Mouse (Mus musculus): ENCODE measurements around the gene Nckap5. TPM values are rescaled to one million over a fixed set of nuclear protein-coding genes. Genes with fewer than 3 reads are reported as not detected.

Nckap5 gene
- total RNA-seq (2014; rRNA removed) (0.37 and 0.40 TPM in 2 replicates), polyA plus RNA-seq (2012; rRNA removed) (0.17 and 0.70 TPM in 2 replicates)

- no peaks in the 10 kb centered on the region for H3K36me3 ChIP-seq (ENCODE audit: control insufficient read depth, insufficient read depth, low read length)
- no peak for TF ChIP-seq CTCF (IDR thresholded peaks at IDR 0.05; ENCODE audit: low read depth, low read length)
- no peak for TF ChIP-seq POLR2A (IDR thresholded peaks at IDR 0.05; ENCODE audit: extremely low read depth, insufficient read depth, low read length)
- H3K4me3 ChIP-seq (ENCODE audit: insufficient read depth, low read depth, low read length), result no peak within 1 kb of the TSS
- peak; percentile 82 for DNase-seq (ENCODE audit: extremely low read depth, low read depth, low spot score)
- no peak within 1 kb of the TSS for H3K27ac ChIP-seq (replicated peaks; ENCODE audit: insufficient read depth, low read depth, low read length)
- no peak within 1 kb of the TSS for H3K9ac ChIP-seq (ENCODE audit: low read depth, low read length)
- 2% methylated on average over 35 of the region's 35 CpGs for WGBS
- peaks cover 10% of the 10 kb centered on the region for H3K4me1 ChIP-seq (ENCODE audit: control insufficient read depth, insufficient read depth, low read length)
- H3K27me3 ChIP-seq (ENCODE audit: control insufficient read depth, insufficient read depth, low read length), result peaks cover 2% of the 10 kb centered on the region; the same call in 1 of the 2 replicates
- no peaks in the 10 kb centered on the region for H3K79me2 ChIP-seq (ENCODE audit: control insufficient read depth, insufficient read depth, low read length)
Observed at GRCm38 (mm10) chr1:126830031-126830927, at the start of gene Nckap5. Gene Nckap5, minus strand, starts transcription at chr1:126830799.

DNA sequence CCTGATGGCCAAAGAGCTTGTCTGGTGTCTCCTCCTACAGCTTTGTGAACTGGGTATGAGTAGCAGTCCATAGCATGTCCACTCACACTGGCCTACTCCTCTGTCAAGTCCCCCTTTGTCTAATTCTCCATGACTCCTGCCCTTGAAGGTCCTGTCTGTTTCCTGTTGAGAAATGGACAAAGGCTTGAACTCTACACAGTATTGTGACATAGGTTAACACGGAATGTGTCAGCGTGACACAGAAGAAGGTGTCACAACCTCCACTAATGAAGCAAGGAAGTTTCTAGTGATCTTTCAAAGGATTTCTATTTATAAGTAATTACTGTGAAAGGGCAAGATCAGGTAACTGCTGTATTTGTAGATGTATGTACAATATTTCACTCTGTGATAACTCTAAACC, 46.9 kb upstream of the Nckap5 start:
- no peak for DNase-seq (ENCODE audit: extremely low read depth, low read depth, low spot score)
- Histone ChIP-seq H3K79me2 (ENCODE audit: control insufficient read depth, insufficient read depth, low read length) (no peaks in the 10 kb centered on the region), H3K36me3 (ENCODE audit: control insufficient read depth, insufficient read depth, low read length) (no peaks in the 10 kb centered on the region), H3K4me1 (ENCODE audit: control insufficient read depth, insufficient read depth, low read length) (no peaks in the 10 kb centered on the region), H3K4me3 (ENCODE audit: insufficient read depth, low read depth, low read length) (no peak overlapping the region), H3K27me3 (ENCODE audit: control insufficient read depth, insufficient read depth, low read length) (no peaks in the 10 kb centered on the region), H3K27ac (replicated peaks; ENCODE audit: insufficient read depth, low read depth, low read length) (no peak overlapping the region), H3K9ac (ENCODE audit: low read depth, low read length) (no peak overlapping the region)
- WGBS, result 75% methylated on average over 2 of the region's 2 CpGs
- TF ChIP-seq CTCF (IDR thresholded peaks at IDR 0.05; ENCODE audit: low read depth, low read length) (no peak), POLR2A (IDR thresholded peaks at IDR 0.05; ENCODE audit: extremely low read depth, insufficient read depth, low read length) (no peak)

- Histone ChIP-seq H3K4me1 (ENCODE audit: control insufficient read depth, insufficient read depth, low read length) (no peaks in the 10 kb centered on the region), H3K4me3 (ENCODE audit: insufficient read depth, low read depth, low read length) (no peak overlapping the region), H3K79me2 (ENCODE audit: control insufficient read depth, insufficient read depth, low read length) (no peaks in the 10 kb centered on the region), H3K9ac (ENCODE audit: low read depth, low read length) (no peak overlapping the region), H3K36me3 (ENCODE audit: control insufficient read depth, insufficient read depth, low read length) (no peaks in the 10 kb centered on the region), H3K27me3 (ENCODE audit: control insufficient read depth, insufficient read depth, low read length) (no peaks in the 10 kb centered on the region), H3K27ac (replicated peaks; ENCODE audit: insufficient read depth, low read depth, low read length) (no peak overlapping the region)
- no peak for DNase-seq (ENCODE audit: extremely low read depth, low read depth, low spot score)
- WGBS, result 86% methylated on average over 9 of the region's 9 CpGs
- no peak for TF ChIP-seq POLR2A (IDR thresholded peaks at IDR 0.05; ENCODE audit: extremely low read depth, insufficient read depth, low read length)
- no peak for TF ChIP-seq CTCF (IDR thresholded peaks at IDR 0.05; ENCODE audit: low read depth, low read length)
Observed at GRCm38 (mm10) chr1:126868372-126868771, 37.8 kb upstream of the Nckap5 start.

GRCm38 (mm10) chr1:126867912-126868311, 37.3 kb upstream of the Nckap5 start:
- Histone ChIP-seq H3K79me2 (ENCODE audit: control insufficient read depth, insufficient read depth, low read length) (no peaks in the 10 kb centered on the region), H3K9ac (ENCODE audit: low read depth, low read length) (no peak overlapping the region), H3K4me1 (ENCODE audit: control insufficient read depth, insufficient read depth, low read length) (no peaks in the 10 kb centered on the region), H3K27me3 (ENCODE audit: control insufficient read depth, insufficient read depth, low read length) (no peaks in the 10 kb centered on the region), H3K4me3 (ENCODE audit: insufficient read depth, low read depth, low read length) (no peak overlapping the region), H3K36me3 (ENCODE audit: control insufficient read depth, insufficient read depth, low read length) (no peaks in the 10 kb centered on the region), H3K27ac (replicated peaks; ENCODE audit: insufficient read depth, low read depth, low read length) (no peak overlapping the region)
- 90% methylated on average over 5 of the region's 5 CpGs for WGBS
- TF ChIP-seq CTCF (IDR thresholded peaks at IDR 0.05; ENCODE audit: low read depth, low read length) (no peak), POLR2A (IDR thresholded peaks at IDR 0.05; ENCODE audit: extremely low read depth, insufficient read depth, low read length) (no peak)
- no peak for DNase-seq (ENCODE audit: extremely low read depth, low read depth, low spot score)

GRCm38 (mm10) chr1:126865591-126866086, 35.0 kb upstream of the Nckap5 start:
- DNase-seq (ENCODE audit: extremely low read depth, low read depth, low spot score), result no peak
- Histone ChIP-seq H3K27me3 (ENCODE audit: control insufficient read depth, insufficient read depth, low read length) (no peaks in the 10 kb centered on the region), H3K4me1 (ENCODE audit: control insufficient read depth, insufficient read depth, low read length) (no peaks in the 10 kb centered on the region), H3K79me2 (ENCODE audit: control insufficient read depth, insufficient read depth, low read length) (no peaks in the 10 kb centered on the region), H3K36me3 (ENCODE audit: control insufficient read depth, insufficient read depth, low read length) (no peaks in the 10 kb centered on the region), H3K4me3 (ENCODE audit: insufficient read depth, low read depth, low read length) (no peak overlapping the region), H3K9ac (ENCODE audit: low read depth, low read length) (no peak overlapping the region), H3K27ac (replicated peaks; ENCODE audit: insufficient read depth, low read depth, low read length) (no peak overlapping the region)
- 87% methylated on average over 7 of the region's 7 CpGs for WGBS
- TF ChIP-seq CTCF (IDR thresholded peaks at IDR 0.05; ENCODE audit: low read depth, low read length) (no peak), POLR2A (IDR thresholded peaks at IDR 0.05; ENCODE audit: extremely low read depth, insufficient read depth, low read length) (no peak)

GRCm38 (mm10) chr1:126861816-126862215, 31.2 kb upstream of the Nckap5 start:
- H3K4me3 ChIP-seq (ENCODE audit: insufficient read depth, low read depth, low read length), result no peak overlapping the region

More at GRCm38 (mm10) chr1:126861816-126862215, 31.2 kb upstream of the Nckap5 start:
- Histone ChIP-seq H3K27ac (replicated peaks; ENCODE audit: insufficient read depth, low read depth, low read length) (no peak overlapping the region), H3K79me2 (ENCODE audit: control insufficient read depth, insufficient read depth, low read length) (no peaks in the 10 kb centered on the region), H3K27me3 (ENCODE audit: control insufficient read depth, insufficient read depth, low read length) (peaks cover 3% of the 10 kb centered on the region; the same call in 1 of the 2 replicates), H3K36me3 (ENCODE audit: control insufficient read depth, insufficient read depth, low read length) (no peaks in the 10 kb centered on the region), H3K9ac (ENCODE audit: low read depth, low read length) (no peak overlapping the region), H3K4me1 (ENCODE audit: control insufficient read depth, insufficient read depth, low read length) (no peaks in the 10 kb centered on the region)
- no peak for DNase-seq (ENCODE audit: extremely low read depth, low read depth, low spot score)
- WGBS, result 70% methylated on average over 3 of the region's 3 CpGs
- no peak for TF ChIP-seq CTCF (IDR thresholded peaks at IDR 0.05; ENCODE audit: low read depth, low read length)
- TF ChIP-seq POLR2A (IDR thresholded peaks at IDR 0.05; ENCODE audit: extremely low read depth, insufficient read depth, low read length), result no peak

Data from liver, adult 2 months (tissue).